Mouse (Mus musculus) stomach, postnatal 0 days (tissue): Measurements from ENCODE around the gene Arhgap24. TPM values are rescaled to one million over a fixed set of nuclear protein-coding genes. Genes with fewer than 3 reads are reported as not detected.

Source experiments
- ATAC-seq: fragments of 200-750 bp; cut with Nextera tagmentation; 2 replicates; pipeline ENCODE4 v1.8.0; 2017; ENCODE audit not compliant: low FRiP score, low TSS enrichment
- DNase-seq: peaks from one replicate; pipeline ENCODE4 v3.0.0-alpha.2; 2016; ENCODE audit warnings: low spot score
- H3K27ac ChIP-seq: fragments of 300-500 bp; sonication (generic); replicated peaks from 2 replicates; pipeline ENCODE4 v1.5.1; 2014; ENCODE audit warnings: mild to moderate bottlenecking, control low read depth
- H3K27me3 ChIP-seq: fragments of 300-500 bp; sonication (generic); 2 replicates; pipeline ENCODE4 v1.6.1; 2014; ENCODE audit warnings: low read length; ENCODE audit not compliant: control insufficient read depth, insufficient read depth
- H3K36me3 ChIP-seq: fragments of 300-500 bp; sonication (generic); 2 replicates; pipeline ENCODE4 v1.6.1; 2014; ENCODE audit warnings: low read length, mixed read lengths; ENCODE audit not compliant: control insufficient read depth, insufficient read depth
- H3K4me1 ChIP-seq: fragments of 300-500 bp; sonication (generic); replicated peaks from 2 replicates; pipeline ENCODE4 v1.6.1; 2014; ENCODE audit warnings: antibody characterized with exemption; ENCODE audit not compliant: control insufficient read depth, insufficient read depth
- H3K4me2 ChIP-seq: fragments of 300-500 bp; sonication (generic); replicated peaks from 2 replicates; pipeline ENCODE4 v1.6.1; 2014; ENCODE audit warnings: low read depth, mild to moderate bottlenecking, control low read depth, moderate library complexity
- H3K4me3 ChIP-seq: fragments of 300-500 bp; sonication (generic); 2 replicates; pipeline ENCODE4 v1.5.1; 2014; ENCODE audit warnings: low read depth, low read length, control low read depth
- H3K9ac ChIP-seq: fragments of 300-500 bp; sonication (generic); 2 replicates; pipeline ENCODE4 v1.6.1; 2014; ENCODE audit warnings: mild to moderate bottlenecking, low read length, control low read depth, mixed read lengths
- H3K9me3 ChIP-seq: fragments of 300-500 bp; sonication (generic); 2 replicates; pipeline ENCODE4 v1.6.1; 2016; ENCODE audit warnings: low read length; ENCODE audit not compliant: control insufficient read depth
- CTCF ChIP-seq: IDR thresholded peaks from 2 replicates; pipeline ENCODE4 v1.5.1; 2016; ENCODE audit warnings: antibody characterized with exemption, low read depth, mild to moderate bottlenecking, moderate library complexity
- EP300 ChIP-seq: optimal IDR thresholded peaks from 2 replicates; pipeline ENCODE3; 2016; ENCODE audit warnings: antibody characterized with exemption
- WGBS: fragments of 180-500 bp; shearing (Covaris S2); extraction: QIAGEN DNeasy Blood & Tissue Kit; methylation state at CpG from one replicate; pipeline ENCODE4 v1.1.7; 2014; 5-methylcytosine and 5-hydroxymethylcytosine counted together
- polyA plus RNA-seq: library from polyadenylated mRNA; unstranded; fragments of >200 nt; fragmentation: Nextera tagmentation; extraction: Ambion mirVana; gene quantifications from 2 replicates; pipeline ENCODE4 v1.2.1, GENCODE M21; 2015

Gene Arhgap24
- polyA plus RNA-seq, 1 experiment from 2014 or later = 24.5 TPM

GRCm38 (mm10) chr5:102770611-102771010 is 289.4 kb downstream of the Arhgap24 start:
- no peaks in the 10 kb centered on the region for H3K27me3 ChIP-seq
- no peak for DNase-seq
- H3K9me3 ChIP-seq = no peaks in the 10 kb centered on the region
- no peak overlapping the region for H3K4me3 ChIP-seq
- peaks cover 2% of the 10 kb centered on the region; the same call in 1 of the 2 replicates for H3K4me1 ChIP-seq
- 32% methylated on average over 7 of the region's 7 CpGs for WGBS
- TF ChIP-seq EP300 (no peak), CTCF (no peak)
- no peaks in the 10 kb centered on the region for H3K36me3 ChIP-seq
- no peak; the same call in 1 of the 2 replicates for ATAC-seq
- H3K4me2 ChIP-seq = no peak overlapping the region
- no peak overlapping the region for H3K27ac ChIP-seq
- H3K9ac ChIP-seq = no peak overlapping the region

- no peak for TF ChIP-seq CTCF
- no peak for TF ChIP-seq EP300
- no peak overlapping the region for H3K9ac ChIP-seq
- no peak overlapping the region for H3K4me3 ChIP-seq
- H3K27ac ChIP-seq = no peak overlapping the region
- no peaks in the 10 kb centered on the region for H3K9me3 ChIP-seq
- ATAC-seq = no peak
- no peak for DNase-seq
- H3K36me3 ChIP-seq = no peaks in the 10 kb centered on the region
- WGBS = 50% methylated on average over 4 of the region's 4 CpGs
- H3K4me2 ChIP-seq = no peak overlapping the region
- no peaks in the 10 kb centered on the region for H3K4me1 ChIP-seq
- no peaks in the 10 kb centered on the region for H3K27me3 ChIP-seq
Observed at GRCm38 (mm10) chr5:102774500-102774899, 293.3 kb downstream of the Arhgap24 start.

- Histone ChIP-seq H3K9ac (no peak overlapping the region), H3K9me3 (no peaks in the 10 kb centered on the region), H3K4me3 (no peak overlapping the region), H3K27ac (no peak overlapping the region), H3K4me2 (no peak overlapping the region), H3K27me3 (no peaks in the 10 kb centered on the region), H3K4me1 (no peaks in the 10 kb centered on the region), H3K36me3 (no peaks in the 10 kb centered on the region)
- no peak for ATAC-seq
- WGBS = 93% methylated on average over 9 of the region's 9 CpGs
- no peak for DNase-seq
- TF ChIP-seq CTCF = no peak
- no peak for TF ChIP-seq EP300
Observed at GRCm38 (mm10) chr5:102777255-102777654, 296.1 kb downstream of the Arhgap24 start.

- no peak overlapping the region for H3K4me3 ChIP-seq
- no peak overlapping the region for H3K4me2 ChIP-seq
- ATAC-seq (no peak), DNase-seq (no peak)
- 72% methylated on average over 9 of the region's 9 CpGs for WGBS
- H3K9me3 ChIP-seq = no peaks in the 10 kb centered on the region
- H3K27ac ChIP-seq = no peak overlapping the region
- no peaks in the 10 kb centered on the region for H3K36me3 ChIP-seq
- TF ChIP-seq EP300 = no peak
- H3K9ac ChIP-seq = no peak overlapping the region
- no peaks in the 10 kb centered on the region for H3K4me1 ChIP-seq
- H3K27me3 ChIP-seq = no peaks in the 10 kb centered on the region
Observed at GRCm38 (mm10) chr5:102777852-102778251, 296.7 kb downstream of the Arhgap24 start.

GRCm38 (mm10) chr5:102778253-102778652 is 297.1 kb downstream of the Arhgap24 start:
- Histone ChIP-seq H3K4me2 (no peak overlapping the region), H3K9me3 (no peaks in the 10 kb centered on the region), H3K4me3 (no peak overlapping the region), H3K9ac (no peak overlapping the region), H3K4me1 (no peaks in the 10 kb centered on the region), H3K36me3 (no peaks in the 10 kb centered on the region), H3K27ac (no peak overlapping the region), H3K27me3 (no peaks in the 10 kb centered on the region)
- ATAC-seq = no peak
- WGBS = 64% methylated on average over 5 of the region's 5 CpGs
- DNase-seq = no peak
- no peak for TF ChIP-seq EP300
- no peak for TF ChIP-seq CTCF

GRCm38 (mm10) chr5:102783585-102783984 is 302.4 kb downstream of the Arhgap24 start:
- no peak for TF ChIP-seq CTCF
- no peak for TF ChIP-seq EP300
- H3K4me2 ChIP-seq = no peak overlapping the region
- no peaks in the 10 kb centered on the region for H3K9me3 ChIP-seq
- no peaks in the 10 kb centered on the region for H3K27me3 ChIP-seq
- DNase-seq (no peak), ATAC-seq (0 out of 2 replicates have a peak, but pooled peaks have one; percentile 38)
- no peak overlapping the region for H3K4me3 ChIP-seq
- 36% methylated on average over 4 of the region's 4 CpGs for WGBS
- H3K4me1 ChIP-seq = no peaks in the 10 kb centered on the region
- H3K36me3 ChIP-seq = no peaks in the 10 kb centered on the region
- H3K27ac ChIP-seq = no peak overlapping the region
- no peak overlapping the region for H3K9ac ChIP-seq
